Mouse (Mus musculus): ENCODE measurements around the gene Trmt2a.

Gene Trmt2a

GRCm38 (mm10) chr16:18231047-18231446, 17.4 kb upstream of the Trmt2a start:
- in situ Hi-C loops (cut with MseI, MboI) = no loop called here

- in situ Hi-C loops (cut with MseI, MboI) = no loop called here
Measured at GRCm38 (mm10) chr16:18231451-18231850, 17.0 kb upstream of the Trmt2a start.

GRCm38 (mm10) chr16:18233451-18233850, 15.0 kb upstream of the Trmt2a start:
- in situ Hi-C loops (cut with MseI, MboI) = no loop called here

- in situ Hi-C loops (cut with MseI, MboI) = no loop called here
Measured at GRCm38 (mm10) chr16:18233919-18234670, 14.4 kb upstream of the Trmt2a start.

GRCm38 (mm10) chr16:18234671-18235388, 13.6 kb upstream of the Trmt2a start, which contains the start of gene Zdhhc8:
Zdhhc8 (minus strand) TSS chr16:18235136.
- in situ Hi-C loops (cut with MseI, MboI) = no loop called here

GRCm38 (mm10) chr16:18235389-18236065, 13.0 kb upstream of the Trmt2a start:
- in situ Hi-C loops (cut with MseI, MboI) = no loop called here

- in situ Hi-C loops (cut with MseI, MboI) = no loop called here
Measured at GRCm38 (mm10) chr16:18236676-18237501, 11.6 kb upstream of the Trmt2a start.

GRCm38 (mm10) chr16:18241581-18241980, 6.9 kb upstream of the Trmt2a start:
- in situ Hi-C loops (cut with MseI, MboI) = no loop called here

- in situ Hi-C loops (cut with MseI, MboI) = no loop called here
Measured at GRCm38 (mm10) chr16:18247521-18248399, 719 bp upstream of the Trmt2a start.

- in situ Hi-C loops (cut with MseI, MboI) = no loop called here
Measured at GRCm38 (mm10) chr16:18249364-18249967, 987 bp downstream of the Trmt2a start.

GRCm38 (mm10) chr16:18250231-18250630, 1.8 kb downstream of the Trmt2a start:
- in situ Hi-C loops (cut with MseI, MboI) = no loop called here

- in situ Hi-C loops (cut with MseI, MboI) = no loop called here
Measured at GRCm38 (mm10) chr16:18250828-18251790, 2.6 kb downstream of the Trmt2a start.

- in situ Hi-C loops (cut with MseI, MboI) = no loop called here
Measured at GRCm38 (mm10) chr16:18252736-18253135, 4.3 kb downstream of the Trmt2a start.

GRCm38 (mm10) chr16:18253866-18254265, 5.4 kb downstream of the Trmt2a start:
- in situ Hi-C loops (cut with MseI, MboI) = no loop called here

- in situ Hi-C loops (cut with MseI, MboI) = no loop called here
Measured at GRCm38 (mm10) chr16:18258221-18258620, 9.7 kb downstream of the Trmt2a start, which contains the start of gene Gm49776. Gm49776 (minus strand) TSS chr16:18258321.

- in situ Hi-C loops (cut with MseI, MboI) = no loop called here
Measured at GRCm38 (mm10) chr16:18265024-18265423, 16.5 kb downstream of the Trmt2a start.

- in situ Hi-C loops (cut with MseI, MboI) = no loop called here
Measured at GRCm38 (mm10) chr16:18268182-18268581, 19.7 kb downstream of the Trmt2a start.

- in situ Hi-C loops (cut with MseI, MboI) = no loop called here
Measured at GRCm38 (mm10) chr16:18275166-18275565, 26.7 kb downstream of the Trmt2a start.

- in situ Hi-C loops (cut with MseI, MboI) = no loop called here
Measured at GRCm38 (mm10) chr16:18288166-18288565, 39.7 kb downstream of the Trmt2a start.

Measured in mouse trophoblast stem cell (cell line).